Mouse (Mus musculus): ENCODE data around the gene Zgpat. TPM values are rescaled to one million over a fixed set of nuclear protein-coding genes. Genes with fewer than 3 reads are reported as not detected.

The Zgpat gene
- polyA plus RNA-seq, 1 experiment = 44.7 TPM

GRCm38 (mm10) chr2:181423834-181424233 lies 59.1 kb downstream of the Zgpat start:
- WGBS = 92% methylated on average over 9 of the region's 9 CpGs
- no peaks in the 10 kb centered on the region for H3K36me3 ChIP-seq (ENCODE audit: control insufficient read depth, insufficient read depth, low read length)
- no peak for DNase-seq (ENCODE audit: low read depth in 1 of 2, low spot score in 2 of 2)
- no peak overlapping the region for H3K4me3 ChIP-seq (ENCODE audit: extremely low read depth, insufficient read depth, insufficient read length)
- no peak overlapping the region for H3K27ac ChIP-seq (ENCODE audit: insufficient read depth, low read length)
- no peaks in the 10 kb centered on the region for H3K27me3 ChIP-seq (ENCODE audit: control insufficient read depth, insufficient read depth, low read length)
- no peak for TF ChIP-seq POLR2A (IDR thresholded peaks at IDR 0.05; ENCODE audit: low read depth, low read length)
- TF ChIP-seq CTCF (IDR thresholded peaks at IDR 0.05; ENCODE audit: extremely low read depth, insufficient read depth, insufficient read length, insufficient replicate concordance) = no peak
- no peaks in the 10 kb centered on the region for H3K4me1 ChIP-seq (ENCODE audit: control insufficient read depth, insufficient read depth, insufficient read length)

Other genes with a start within 250 kb of the Zgpat start
- gene Kcnq2, start 229.6 kb upstream of the Zgpat start, polyA plus RNA-seq (2012; rRNA removed) = not detected in 2 replicates
- gene Eef1a2, start 207.9 kb upstream of the Zgpat start, polyA plus RNA-seq (2012; rRNA removed) = 0.05 TPM in 1 of 2 replicates, not detected in the other
- gene Ppdpf, start 177.7 kb upstream of the Zgpat start, polyA plus RNA-seq (2012; rRNA removed) = 135 and 192 TPM in 2 replicates
- 0.13 and 0.15 TPM in 2 replicates for gene Ptk6, start 162.1 kb upstream of the Zgpat start, polyA plus RNA-seq (2012; rRNA removed)
- gene Srms, start 151.7 kb upstream of the Zgpat start, polyA plus RNA-seq (2012; rRNA removed) = 1.4 and 1.9 TPM in 2 replicates
- gene Fndc11, start 144.9 kb upstream of the Zgpat start, polyA plus RNA-seq (2012; rRNA removed) = 1.1 and 1.3 TPM in 2 replicates
- gene Helz2, start 122.9 kb upstream of the Zgpat start, polyA plus RNA-seq (2012; rRNA removed) = 101 and 132 TPM in 2 replicates
- 22.8 and 27.1 TPM in 2 replicates for gene Gmeb2, start 76.9 kb upstream of the Zgpat start, polyA plus RNA-seq (2012; rRNA removed)
- not detected in 2 replicates for gene Stmn3, start 50.4 kb upstream of the Zgpat start, polyA plus RNA-seq (2012; rRNA removed)
- 51.9 and 52.9 TPM in 2 replicates for gene Rtel1, start 45.2 kb upstream of the Zgpat start, polyA plus RNA-seq (2012; rRNA removed)
- 32.8 and 35.4 TPM in 2 replicates for gene Arfrp1, start 476 bp downstream of the Zgpat start, polyA plus RNA-seq (2012; rRNA removed)
- gene Lime1, start 15.2 kb downstream of the Zgpat start, polyA plus RNA-seq (2012; rRNA removed) = 146 and 163 TPM in 2 replicates
- gene Zbtb46, start 94.5 kb downstream of the Zgpat start, polyA plus RNA-seq (2012; rRNA removed) = 9.6 and 10.9 TPM in 2 replicates
- gene Abhd16b, start 128.3 kb downstream of the Zgpat start, polyA plus RNA-seq (2012; rRNA removed) = 0.15 and 0.36 TPM in 2 replicates
- gene Tpd52l2, start 132.2 kb downstream of the Zgpat start, polyA plus RNA-seq (2012; rRNA removed) = 17.5 and 18.8 TPM in 2 replicates
- 54.4 and 59.4 TPM in 2 replicates for gene Dnajc5, start 155.6 kb downstream of the Zgpat start, polyA plus RNA-seq (2012; rRNA removed)
- 170 and 197 TPM in 2 replicates for gene Uckl1, start 220.0 kb downstream of the Zgpat start, polyA plus RNA-seq (2012; rRNA removed)
- 11.6 and 11.8 TPM in 2 replicates for gene Prpf6, start 226.9 kb downstream of the Zgpat start, polyA plus RNA-seq (2012; rRNA removed)
- 32.3 and 42.2 TPM in 2 replicates for gene Zfp512b, start 227.9 kb downstream of the Zgpat start, polyA plus RNA-seq (2012; rRNA removed)
- gene Samd10, start 234.3 kb downstream of the Zgpat start, polyA plus RNA-seq (2012; rRNA removed) = 15.0 and 22.8 TPM in 2 replicates

Measured in spleen, adult 2 months (tissue).